In the genomic region with DNA sequence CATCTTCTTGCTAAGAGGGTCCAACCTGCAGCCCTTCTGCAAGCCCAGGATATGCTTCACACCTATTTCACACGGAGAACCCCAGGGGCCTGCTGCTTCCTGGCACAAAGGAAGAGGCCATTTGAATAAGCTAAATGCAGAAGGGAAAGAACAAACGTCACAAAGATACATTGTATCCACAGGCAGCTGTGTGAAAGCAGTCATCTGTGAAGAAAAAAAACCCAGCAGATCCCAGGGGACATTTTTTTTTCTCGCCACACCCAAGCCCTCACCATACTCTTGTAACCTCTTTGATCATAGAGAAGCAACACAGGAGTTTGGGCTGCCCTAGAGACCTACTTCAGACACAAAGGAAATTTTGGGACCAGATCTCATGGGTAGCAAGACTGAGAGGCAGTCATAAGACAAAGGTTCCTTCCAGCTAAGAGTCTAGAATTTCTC, we compare ENCODE assay signal across 21 mouse cellular contexts. TPM values are rescaled to one million over a fixed set of nuclear protein-coding genes. Genes with fewer than 3 reads are reported as not detected.
DNase-seq lines count a peak whose midpoint lies in the region; ATAC-seq and TF ChIP-seq lines count a peak whose summit lies in the region.
"Had no signal": no experiment of that assay in that cellular context is flagged by ENCODE, and none has a peak within 500 bp of the region (broad histone marks: within the 10 kb centered on the region; RNA-seq: fewer than 3 reads in every experiment).

No protein-coding gene starts in this region.

- H3K9me3 ChIP-seq in midbrain, embryonic 11.5 days (ENCODE audit: control insufficient read depth, low read length): no peaks in the 10 kb centered on the region
- H3K9me3 ChIP-seq in midbrain, embryonic 14.5 days (ENCODE audit: control insufficient read depth, low read length): no peaks in the 10 kb centered on the region
- H3K9me3 ChIP-seq in CH12.LX (replicated peaks; ENCODE audit: low read length): peaks cover 5% of the 10 kb centered on the region
- H3K9me3 ChIP-seq: embryonic facial prominence, embryonic 12.5 days; heart, embryonic 13.5 days; lung, embryonic 15.5 days; neural tube, embryonic 12.5 days had no signal

- DNase-seq in midbrain, embryonic 11.5 days (ENCODE audit: low spot score, missing footprints): peak; percentile 71
- DNase-seq in midbrain, embryonic 14.5 days: no peak
- DNase-seq in CH12.LX (ENCODE audit: extremely low read depth): peak; percentile 99
- DNase-seq in splenic B cell, adult 2 months (ENCODE audit: low read depth, low spot score): peak; percentile 98
- no peak for DNase-seq in left cerebral cortex, postnatal 10 days (ENCODE audit: extremely low spot score in 1 of 2, low spot score in 2 of 2)
- no peak for DNase-seq in kidney, adult 11 months
- DNase-seq: adrenal gland, postnatal 25 days; cerebellum, adult 8-10 months; kidney, adult 8-10 months; kidney, postnatal 25 days; layer of hippocampus, adult 9-11 months; thymus, postnatal 4 days had no signal

- dilution Hi-C loops in CH12.LX (cut with MboI; ENCODE audit: extremely low pct_ligation_motif_present, extremely low pct_unique_long_range_greater_than_20kb, low sequenced_read_pairs): no loop called here

- TF ChIP-seq POLR2A in CH12.LX (IDR thresholded peaks at IDR 0.05; ENCODE audit: low read depth, low read length) (peak; percentile 42), myocyte (IDR thresholded peaks at IDR 0.05; ENCODE audit: insufficient read length, low read depth) (no peak)

- H3K9ac ChIP-seq in midbrain, embryonic 11.5 days (ENCODE audit: low read length): no peak overlapping the region
- no peak overlapping the region for H3K9ac ChIP-seq in midbrain, embryonic 14.5 days (replicated peaks; ENCODE audit: low read length)
- peak overlapping the region; percentile 85 for H3K9ac ChIP-seq in CH12.LX (ENCODE audit: insufficient read depth, low read depth)
- H3K9ac ChIP-seq: embryonic facial prominence, embryonic 12.5 days; heart, embryonic 13.5 days; lung, embryonic 15.5 days; neural tube, embryonic 12.5 days had no signal

- H3ac ChIP-seq in myocyte (ENCODE audit: control insufficient read depth, insufficient read length): no peak overlapping the region

- peak; percentile 99 for TF ChIP-seq EP300 in CH12.LX (IDR thresholded peaks at IDR 0.05; ENCODE audit: low read length)

- TF ChIP-seq RAD21 in CH12.LX (IDR thresholded peaks at IDR 0.05; ENCODE audit: low read depth, low read length): peak; percentile 24

- no peak overlapping the region for H3K4me2 ChIP-seq in midbrain, embryonic 11.5 days
- H3K4me2 ChIP-seq in midbrain, embryonic 14.5 days (ENCODE audit: low read length): no peak overlapping the region
- peak overlapping the region; percentile 67 for H3K4me2 ChIP-seq in CH12.LX (ENCODE audit: insufficient read depth, low read depth, poor library complexity, severe bottlenecking)
- peak overlapping the region; percentile 61 for H3K4me2 ChIP-seq in myocyte (ENCODE audit: low read depth)
- H3K4me2 ChIP-seq: embryonic facial prominence, embryonic 12.5 days; heart, embryonic 13.5 days; lung, embryonic 15.5 days; neural tube, embryonic 12.5 days had no signal

- in situ Hi-C loops in CH12.LX (cut with MboI; ENCODE audit: low pct_ligation_motif_present, low pct_unique_long_range_greater_than_20kb, low sequenced_read_pairs): loop anchor here (10.0 kb wide), 1 partner anchor 178 kb away; a partner anchor contains a TSS

- H3K4me1 ChIP-seq in midbrain, embryonic 11.5 days (ENCODE audit: control insufficient read depth, insufficient read depth, low read length): no peaks in the 10 kb centered on the region
- no peaks in the 10 kb centered on the region for H3K4me1 ChIP-seq in midbrain, embryonic 14.5 days (ENCODE audit: control insufficient read depth, insufficient read depth, low read length)
- H3K4me1 ChIP-seq in CH12.LX (ENCODE audit: control insufficient read depth in 1 of 2, insufficient read depth in 2 of 2): peaks cover 28 to 79% of the 10 kb centered on the region in 2 experiments
- H3K4me1 ChIP-seq: lung, embryonic 15.5 days had no signal

- H3K36me3 ChIP-seq in midbrain, embryonic 11.5 days (ENCODE audit: control insufficient read depth, insufficient read depth, low read length): no peaks in the 10 kb centered on the region
- H3K36me3 ChIP-seq in midbrain, embryonic 14.5 days (ENCODE audit: control insufficient read depth, insufficient read depth, low read length): no peaks in the 10 kb centered on the region
- H3K36me3 ChIP-seq in CH12.LX (replicated peaks in 1 of 2; ENCODE audit: control insufficient read depth in 1 of 2, insufficient read depth in 1 of 2, low read length in 1 of 2): peaks cover 0 to 3% of the 10 kb centered on the region in 2 experiments
- no peaks in the 10 kb centered on the region for H3K36me3 ChIP-seq in myocyte (ENCODE audit: control insufficient read depth, insufficient read depth)
- H3K36me3 ChIP-seq in splenic B cell, adult 2 months (ENCODE audit: control insufficient read depth, insufficient read depth, low read length, poor library complexity, severe bottlenecking): no peaks in the 10 kb centered on the region; the same call in 1 of the 2 replicates
- H3K36me3 ChIP-seq: embryonic facial prominence, embryonic 12.5 days; heart, embryonic 13.5 days; lung, embryonic 15.5 days; neural tube, embryonic 12.5 days had no signal

- 25% methylated on average over 3 of the region's 3 CpGs for WGBS in midbrain, embryonic 11.5 days
- WGBS in midbrain, embryonic 14.5 days: 13% methylated on average over 3 of the region's 3 CpGs

- no peaks in the 10 kb centered on the region for H3K79me2 ChIP-seq in CH12.LX (replicated peaks; ENCODE audit: control insufficient read depth, extremely low read depth, insufficient read depth, poor library complexity, severe bottlenecking)
- no peaks in the 10 kb centered on the region for H3K79me2 ChIP-seq in myocyte (ENCODE audit: control insufficient read depth, insufficient read depth)

- ATAC-seq in midbrain, embryonic 11.5 days (ENCODE audit: low FRiP score): no peak
- no peak for ATAC-seq in midbrain, embryonic 14.5 days (ENCODE audit: low FRiP score, low TSS enrichment)
- ATAC-seq: activated CD4-positive, CD25-positive, alpha-beta regulatory T cell, adult 4 months; forebrain, embryonic 16.5 days had no signal

- H3K4me3 ChIP-seq in midbrain, embryonic 11.5 days (ENCODE audit: low read depth, low read length): no peak overlapping the region
- H3K4me3 ChIP-seq in midbrain, embryonic 14.5 days (replicated peaks; ENCODE audit: low read depth, low read length): no peak overlapping the region
- no peak overlapping the region for H3K4me3 ChIP-seq in CH12.LX (replicated peaks in 1 of 3; ENCODE audit: low read depth in 2 of 3, low read length in 2 of 3, poor library complexity in 1 of 3)
- H3K4me3 ChIP-seq in myocyte: no peak overlapping the region
- H3K4me3 ChIP-seq: embryonic facial prominence, embryonic 12.5 days; heart, embryonic 13.5 days; lung, embryonic 15.5 days; megakaryocyte, embryonic 14.5 days; neural tube, embryonic 12.5 days had no signal

- intact Hi-C loops in left cerebral cortex, postnatal 10 days (cut with DNase I): no loop called here

- no peak for TF ChIP-seq CTCF in CH12.LX (conservative IDR thresholded peaks at IDR 0.05 in 1 of 2, IDR thresholded peaks at IDR 0.05 in 1 of 2; ENCODE audit: low read depth in 2 of 2, low read length in 2 of 2)

- H3K27ac ChIP-seq in midbrain, embryonic 11.5 days (ENCODE audit: low read depth, low read length): no peak overlapping the region
- no peak overlapping the region for H3K27ac ChIP-seq in midbrain, embryonic 14.5 days (replicated peaks; ENCODE audit: low read depth, low read length)
- peak overlapping the region; percentile 99 for H3K27ac ChIP-seq in CH12.LX (ENCODE audit: insufficient read depth, low read depth)
- H3K27ac ChIP-seq: embryonic facial prominence, embryonic 12.5 days; heart, embryonic 13.5 days; lung, embryonic 15.5 days; neural tube, embryonic 12.5 days; stomach, postnatal 0 days had no signal

- H3K27me3 ChIP-seq in midbrain, embryonic 11.5 days (ENCODE audit: control insufficient read depth, insufficient read depth, low read length): no peaks in the 10 kb centered on the region
- H3K27me3 ChIP-seq in midbrain, embryonic 14.5 days (ENCODE audit: control insufficient read depth, insufficient read depth, low read length): no peaks in the 10 kb centered on the region
- no peaks in the 10 kb centered on the region for H3K27me3 ChIP-seq in CH12.LX (replicated peaks)
- H3K27me3 ChIP-seq in myocyte (ENCODE audit: control insufficient read depth, insufficient read depth, insufficient read length): no peaks in the 10 kb centered on the region
- H3K27me3 ChIP-seq in splenic B cell, adult 2 months (ENCODE audit: control insufficient read depth, insufficient read depth, low read length, poor library complexity, severe bottlenecking): no peaks in the 10 kb centered on the region
- H3K27me3 ChIP-seq: embryonic facial prominence, embryonic 12.5 days; lung, embryonic 15.5 days; neural tube, embryonic 12.5 days had no signal

TF ChIP-seq in CH12.LX, 34 proteins besides CTCF, POLR2A, EP300 and RAD21 (continues in another document):
- peak; percentile 63; the same call in 1 of the 2 replicates for TF ChIP-seq ZMIZ1 (IDR thresholded peaks at IDR 0.05; ENCODE audit: low read depth, low read length)
- TF ChIP-seq TBP (conservative IDR thresholded peaks at IDR 0.05; ENCODE audit: low read depth, low read length): peak; percentile 68; the same call in 1 of the 2 replicates

TF ChIP-seq in myocyte, 11 proteins besides CTCF, POLR2A, EP300 and RAD21:
- TF ChIP-seq MYOD1 (IDR thresholded peaks at IDR 0.05; ENCODE audit: control insufficient read depth in 1 of 3, insufficient read length in 2 of 3, low read depth in 2 of 3): no peak

RNA-seq across cellular contexts. Expression of a gene that starts 31.1 kb away (rescaled TPM):
- polyA plus RNA-seq in midbrain, embryonic 11.5 days (2014; fragmentation: Nextera tagmentation; extraction: Ambion mirVana): 16.0 and 17.4 TPM in 2 replicates
- 5.9 and 6.8 TPM in 2 replicates for polyA plus RNA-seq in midbrain, embryonic 14.5 days (2014; fragmentation: Nextera tagmentation; extraction: Ambion mirVana)
- total RNA-seq in CH12.LX (2012; rRNA removed) (202 and 225 TPM in 2 replicates), CH12.LX (2014; rRNA removed) (240 and 314 TPM in 2 replicates)
- polyA plus RNA-seq in CH12.LX (2012; ENCODE audit: insufficient read length, low read depth) (203 and 244 TPM in 2 replicates), myocyte (2012; fragmentation: generic; extraction: Trizol) (347 TPM)
- total RNA-seq in left cerebral cortex, postnatal 10 days (2021): 100 to 1,000 TPM; 126 to 130 TPM

RNA-seq across cellular contexts. Expression of a gene that starts 43.6 kb away (rescaled TPM):
- polyA plus RNA-seq in midbrain, embryonic 11.5 days (2014; fragmentation: Nextera tagmentation; extraction: Ambion mirVana): 0.06 TPM in 1 of 2 replicates, not detected in the other
- polyA plus RNA-seq in midbrain, embryonic 14.5 days (2014; fragmentation: Nextera tagmentation; extraction: Ambion mirVana): 0.11 and 0.19 TPM in 2 replicates
- 0.08 TPM in 1 of 2 replicates, not detected in the other for total RNA-seq in CH12.LX (2012; rRNA removed)
- 0.18 TPM in 1 of 2 replicates, not detected in the other for total RNA-seq in CH12.LX (2014; rRNA removed)
- polyA plus RNA-seq in CH12.LX (2012; ENCODE audit: insufficient read length, low read depth): 0.10 and 0.11 TPM in 2 replicates
- 0.16 TPM for polyA plus RNA-seq in myocyte (2012; fragmentation: generic; extraction: Trizol)
- total RNA-seq in left cerebral cortex, postnatal 10 days (2021): 1 to 10 TPM; 1.5 to 2.4 TPM

Comparison
In these comparisons a context has a peak if more than half of its experiments do, and no peak if none do; other contexts are left out.
1. DNase-seq: peak in midbrain, embryonic 11.5 days (single experiment), CH12.LX (single experiment) and splenic B cell, adult 2 months (single experiment); none in midbrain, embryonic 14.5 days (single experiment), left cerebral cortex, postnatal 10 days (0 of 2) and kidney, adult 11 months (single experiment).
2. H3K4me2 ChIP-seq: peak in CH12.LX (single experiment) and myocyte (single experiment); none in midbrain, embryonic 11.5 days (single experiment) and midbrain, embryonic 14.5 days (single experiment).
3. RNA of a gene that starts 31.1 kb away (polyA plus RNA-seq): 347 TPM in myocyte (single experiment) and 203 to 244 TPM in CH12.LX; 16.0 to 17.4 TPM in midbrain, embryonic 11.5 days and 5.9 to 6.8 TPM in midbrain, embryonic 14.5 days; every median in the first group is over 10 times any median in the second.